Mouse (Mus musculus): ENCODE data around the gene Mpi.

DNA sequence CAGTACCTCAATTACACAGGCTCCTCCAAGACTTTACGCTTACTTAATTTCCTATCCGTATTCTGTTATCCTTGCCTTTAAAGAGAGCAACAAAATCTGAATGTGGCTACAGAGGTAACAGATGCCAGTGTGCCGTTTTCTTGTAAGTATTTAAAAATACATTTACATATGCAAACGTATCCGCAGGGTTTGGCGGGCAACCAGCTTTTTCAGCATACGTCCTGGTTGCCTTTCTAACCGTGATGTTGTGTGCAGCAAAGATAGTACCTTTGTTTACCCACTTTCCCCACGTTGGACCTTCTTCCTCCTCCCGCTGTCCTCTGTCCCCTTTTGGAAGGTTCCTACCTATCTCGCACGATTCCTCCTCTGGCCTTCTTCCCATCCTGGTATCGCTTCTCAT lies 51.1 kb downstream of the Mpi start:
- TF ChIP-seq CTCF (IDR thresholded peaks at IDR 0.05; ENCODE audit: low read depth): no peak
- TF ChIP-seq EP300 (optimal IDR thresholded peaks at IDR 0.05): no peak

Measured in stomach, postnatal 0 days (tissue).